Mouse (Mus musculus) testis, adult 2 months (tissue): ENCODE data around the gene Map4k4.

Source experiments
- CTCF ChIP-seq: fragments of 200-500 bp; IDR thresholded peaks from 2 replicates; pipeline ENCODE4 v1.5.1; 2012; ENCODE audit warnings: low read depth, mild to moderate bottlenecking, inconsistent platforms, low read length, moderate library complexity; ENCODE audit not compliant: control insufficient read depth, insufficient read depth, insufficient replicate concordance
- POLR2A ChIP-seq: fragments of 200-500 bp; IDR thresholded peaks from 2 replicates; pipeline ENCODE4 v1.6.1; 2012; ENCODE audit warnings: low read depth, mild to moderate bottlenecking, inconsistent platforms, low read length, moderate library complexity; ENCODE audit not compliant: control insufficient read depth

GRCm38 (mm10) chr1:39855949-39856348, 44.8 kb upstream of the Map4k4 start:
- TF ChIP-seq CTCF: no peak
- TF ChIP-seq POLR2A: no peak
